Mouse (Mus musculus) ovary, adult 2 months (tissue): ENCODE measurements around the gene Ntng1. TPM values are rescaled to one million over a fixed set of nuclear protein-coding genes. Genes with fewer than 3 reads are reported as not detected.

Experiments used
- polyA plus RNA-seq: library from polyadenylated mRNA; depleted of rRNA; stranded (reverse); fragments of >200 nt; gene quantifications from 2 replicates; pipeline ENCODE4 v1.2.3, GENCODE M21; 2012; rRNA removed

The Ntng1 gene
- polyA plus RNA-seq, result 1.5 and 2.2 TPM in 2 replicates

DNA sequence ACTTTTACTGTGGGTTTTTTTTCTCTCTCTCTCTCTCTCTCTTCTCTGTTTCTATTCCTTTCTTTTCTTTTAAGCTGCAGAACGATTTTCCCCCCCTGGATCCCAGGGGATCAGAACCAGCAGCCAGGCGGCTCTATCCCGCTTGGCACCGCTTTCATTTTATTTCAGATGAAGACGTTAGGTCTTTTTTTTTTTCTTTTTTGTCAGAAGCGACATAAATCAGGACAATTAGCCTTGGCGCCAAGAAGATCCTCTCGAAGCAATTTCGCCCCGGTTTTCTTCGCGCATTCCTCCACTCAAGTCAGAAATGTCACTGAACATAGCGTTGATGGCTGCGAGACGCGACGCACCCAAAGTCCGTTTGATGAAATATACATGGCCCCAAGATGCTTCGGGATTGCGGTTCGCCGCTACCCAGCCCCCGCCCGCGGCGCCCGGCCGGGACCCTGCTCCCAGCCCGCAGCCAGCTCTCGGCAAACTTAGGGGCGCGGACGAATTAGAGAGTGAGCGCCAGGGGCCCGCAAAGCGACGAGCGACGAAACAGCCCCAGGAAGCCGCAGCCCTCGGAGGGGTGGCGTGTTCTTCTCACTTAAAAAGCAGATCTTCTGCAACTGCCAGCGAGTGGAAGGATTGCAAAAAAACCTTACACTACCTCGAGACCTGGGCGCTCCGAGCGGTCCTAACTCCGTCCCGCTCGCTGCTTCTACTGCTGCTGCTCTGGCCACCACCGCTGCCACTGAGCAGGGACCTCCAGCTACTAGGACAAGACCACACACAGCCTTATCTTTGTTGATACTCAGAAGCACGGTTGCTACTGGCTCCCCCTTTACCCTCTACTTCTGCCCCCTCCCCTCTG is at the start of gene Ntng1:
Gene Ntng1 (minus strand): TSS at position 806 of the 856 bp plus-strand sequence.

Other genes with a start within 250 kb of the Ntng1 start
- 16.1 and 23.7 TPM in 2 replicates for gene Prmt6, start 107.0 kb upstream of the Ntng1 start, polyA plus RNA-seq